Mouse (Mus musculus) kidney, embryonic 16.5 days (tissue): Measurements from ENCODE around the gene Pard3b. TPM values are rescaled to one million over a fixed set of nuclear protein-coding genes. Genes with fewer than 3 reads are reported as not detected.

Experiments used
- ATAC-seq: fragments of 200-750 bp; cut with Nextera tagmentation; 2 replicates; pipeline ENCODE4 v1.8.0; 2017; ENCODE audit warnings: moderate TSS enrichment; ENCODE audit not compliant: low FRiP score, low TSS enrichment
- H3K27ac ChIP-seq: fragments of 300-500 bp; sonication (generic); 2 replicates; pipeline ENCODE4 v1.5.1; 2014; ENCODE audit warnings: low read length
- H3K27me3 ChIP-seq: fragments of 300-500 bp; sonication (generic); 2 replicates; pipeline ENCODE4 v1.6.1; 2014; ENCODE audit warnings: low read length, control low read depth, mixed read lengths; ENCODE audit not compliant: insufficient read depth
- H3K36me3 ChIP-seq: fragments of 300-500 bp; sonication (generic); 2 replicates; pipeline ENCODE4 v1.6.1; 2014; ENCODE audit warnings: low read length, control low read depth, mixed read lengths; ENCODE audit not compliant: insufficient read depth
- H3K4me1 ChIP-seq: fragments of 300-500 bp; sonication (generic); 2 replicates; pipeline ENCODE4 v1.6.1; 2014; ENCODE audit warnings: low read length, control low read depth, mixed read lengths; ENCODE audit not compliant: insufficient read depth
- H3K4me2 ChIP-seq: fragments of 300-500 bp; sonication (generic); replicated peaks from 2 replicates; pipeline ENCODE4 v1.6.1; 2014; ENCODE audit warnings: low read depth, low read length
- H3K4me3 ChIP-seq: fragments of 300-500 bp; sonication (generic); 2 replicates; pipeline ENCODE4 v1.5.1; 2014; ENCODE audit warnings: mild to moderate bottlenecking, low read length
- H3K9ac ChIP-seq: fragments of 300-500 bp; sonication (generic); replicated peaks from 2 replicates; pipeline ENCODE4 v1.6.1; 2014; ENCODE audit warnings: low read length
- H3K9me3 ChIP-seq: fragments of 300-500 bp; sonication (generic); 2 replicates; pipeline ENCODE4 v1.6.1; 2016; ENCODE audit warnings: low read length, control low read depth
- WGBS: fragments of 180-500 bp; shearing (Covaris S2); extraction: QIAGEN DNeasy Blood & Tissue Kit; methylation state at CpG from one replicate; pipeline ENCODE4 v1.1.7; 2014; 5-methylcytosine and 5-hydroxymethylcytosine counted together
- polyA plus RNA-seq: library from polyadenylated mRNA; unstranded; fragments of >200 nt; fragmentation: Nextera tagmentation; extraction: Ambion mirVana; gene quantifications from 2 replicates; pipeline ENCODE4 v1.2.1, GENCODE M21; 2015

Pard3b gene
- polyA plus RNA-seq, 1 experiment from 2014 or later = 17.6 TPM

GRCm38 (mm10) chr1:62691175-62691574 lies 1052.6 kb downstream of the Pard3b start:
- Histone ChIP-seq H3K27me3 (peaks cover 10% of the 10 kb centered on the region; the same call in 1 of the 2 replicates), H3K4me1 (0 out of 2 replicates have a peak, but pooled peaks cover 5% of the 10 kb centered on the region), H3K9ac (no peak overlapping the region), H3K27ac (no peak overlapping the region), H3K4me2 (no peak overlapping the region), H3K36me3 (no peaks in the 10 kb centered on the region), H3K4me3 (no peak overlapping the region), H3K9me3 (no peaks in the 10 kb centered on the region)
- no peak for ATAC-seq
- WGBS = 80% methylated on average over 6 of the region's 6 CpGs
